Mouse (Mus musculus) midbrain, embryonic 11.5 days (tissue): ENCODE results near the gene Raf1. TPM values are rescaled to one million over a fixed set of nuclear protein-coding genes. Genes with fewer than 3 reads are reported as not detected.

ENCODE experiments used
- ATAC-seq: fragments of 200-750 bp; cut with Nextera tagmentation; 2 replicates; pipeline ENCODE4 v1.8.0; 2017; ENCODE audit warnings: moderate TSS enrichment, moderate library complexity; ENCODE audit not compliant: low FRiP score
- DNase-seq: peaks from one replicate; pipeline ENCODE4 v3.0.0; 2015; ENCODE audit warnings: low spot score; ENCODE audit errors: missing footprints
- H3K27ac ChIP-seq: fragments of 300-500 bp; sonication (generic); 2 replicates; pipeline ENCODE4 v1.5.1; 2014; ENCODE audit warnings: low read depth, low read length
- H3K27me3 ChIP-seq: fragments of 300-500 bp; sonication (generic); 2 replicates; pipeline ENCODE4 v1.6.1; 2014; ENCODE audit warnings: mild to moderate bottlenecking, low read length, moderate library complexity, mixed read lengths; ENCODE audit not compliant: control insufficient read depth, insufficient read depth
- H3K36me3 ChIP-seq: fragments of 300-500 bp; sonication (generic); 2 replicates; pipeline ENCODE4 v1.6.1; 2014; ENCODE audit warnings: mild to moderate bottlenecking, low read length, moderate library complexity, mixed read lengths; ENCODE audit not compliant: control insufficient read depth, insufficient read depth
- H3K4me1 ChIP-seq: fragments of 300-500 bp; sonication (generic); 2 replicates; pipeline ENCODE4 v1.6.1; 2014; ENCODE audit warnings: low read length; ENCODE audit not compliant: control insufficient read depth, insufficient read depth
- H3K4me2 ChIP-seq: fragments of 300-500 bp; sonication (generic); 2 replicates; pipeline ENCODE4 v1.6.1; 2014; ENCODE audit warnings: mild to moderate bottlenecking, moderate library complexity
- H3K4me3 ChIP-seq: fragments of 300-500 bp; sonication (generic); 2 replicates; pipeline ENCODE4 v1.5.1; 2014; ENCODE audit warnings: low read depth, low read length
- H3K9ac ChIP-seq: fragments of 300-500 bp; sonication (generic); 2 replicates; pipeline ENCODE4 v1.6.1; 2014; ENCODE audit warnings: low read length
- H3K9me3 ChIP-seq: fragments of 300-500 bp; sonication (generic); 2 replicates; pipeline ENCODE4 v1.6.1; 2016; ENCODE audit warnings: low read length; ENCODE audit not compliant: control insufficient read depth
- WGBS: fragments of 180-500 bp; shearing (Covaris S2); extraction: QIAGEN DNeasy Blood & Tissue Kit; methylation state at CpG from one replicate; pipeline ENCODE4 v1.1.7; 2014; 5-methylcytosine and 5-hydroxymethylcytosine counted together
- polyA plus RNA-seq: library from polyadenylated mRNA; unstranded; fragments of >200 nt; fragmentation: Nextera tagmentation; extraction: Ambion mirVana; gene quantifications from 2 replicates; pipeline ENCODE4 v1.2.1, GENCODE M21; 2014

Raf1 gene
- polyA plus RNA-seq: 141 and 146 TPM in 2 replicates

- Histone ChIP-seq H3K27me3 (no peaks in the 10 kb centered on the region), H3K9ac (peak within 1 kb of the TSS; percentile 100), H3K4me3 (peak within 1 kb of the TSS; percentile 97), H3K4me1 (peaks cover 8% of the 10 kb centered on the region; the same call in 1 of the 2 replicates), H3K9me3 (no peaks in the 10 kb centered on the region), H3K36me3 (no peaks in the 10 kb centered on the region), H3K4me2 (peak within 1 kb of the TSS; percentile 52), H3K27ac (peak within 1 kb of the TSS; percentile 95)
- WGBS: 1% methylated on average over 50 of the region's 51 CpGs
- peak; percentile 100 for DNase-seq
- peak; percentile 99 for ATAC-seq
Observed at GRCm38 (mm10) chr6:115676452-115677128, at the start of gene Raf1. TSS of gene Raf1 (minus strand) at chr6:115676635.

GRCm38 (mm10) chr6:115722246-115722645, 45.8 kb upstream of the Raf1 start:
- WGBS: 86% methylated on average over 5 of the region's 5 CpGs
- no peak overlapping the region for H3K27ac ChIP-seq
- no peak overlapping the region for H3K4me3 ChIP-seq
- no peak overlapping the region for H3K9ac ChIP-seq
- no peak overlapping the region for H3K4me2 ChIP-seq
- ATAC-seq (no peak), DNase-seq (peak; percentile 81)
- no peaks in the 10 kb centered on the region for H3K9me3 ChIP-seq
- H3K27me3 ChIP-seq: no peaks in the 10 kb centered on the region
- peaks cover 2% of the 10 kb centered on the region for H3K4me1 ChIP-seq
- no peaks in the 10 kb centered on the region for H3K36me3 ChIP-seq

- peak; percentile 94 for DNase-seq
- no peak overlapping the region; the same call in 1 of the 2 replicates for H3K9ac ChIP-seq
- 1% methylated on average over 15 of the region's 15 CpGs for WGBS
Observed at GRCm38 (mm10) chr6:115717715-115718558, 41.5 kb upstream of the Raf1 start.

GRCm38 (mm10) chr6:115717101-115717652, 40.7 kb upstream of the Raf1 start:
- 18% methylated on average over 8 of the region's 8 CpGs for WGBS

More at GRCm38 (mm10) chr6:115717715-115718558, 41.5 kb upstream of the Raf1 start:
- Histone ChIP-seq H3K4me1 (peaks cover 5% of the 10 kb centered on the region), H3K4me2 (peak overlapping the region; percentile 36), H3K9me3 (no peaks in the 10 kb centered on the region), H3K4me3 (0 out of 2 replicates have a peak overlapping the region, but pooled peaks have one; percentile 8), H3K27ac (no peak overlapping the region), H3K36me3 (no peaks in the 10 kb centered on the region), H3K27me3 (no peaks in the 10 kb centered on the region)
- ATAC-seq: peak; percentile 94

GRCm38 (mm10) chr6:115711261-115711660, 34.8 kb upstream of the Raf1 start:
- no peak overlapping the region for H3K4me2 ChIP-seq
- no peaks in the 10 kb centered on the region for H3K9me3 ChIP-seq
- no peaks in the 10 kb centered on the region for H3K4me1 ChIP-seq
- H3K9ac ChIP-seq: no peak overlapping the region
- H3K4me3 ChIP-seq: no peak overlapping the region
- no peak overlapping the region for H3K27ac ChIP-seq
- no peak for ATAC-seq
- 84% methylated on average over 2 of the region's 3 CpGs for WGBS
- DNase-seq: peak; percentile 47
- no peaks in the 10 kb centered on the region for H3K36me3 ChIP-seq
- no peaks in the 10 kb centered on the region for H3K27me3 ChIP-seq

More at GRCm38 (mm10) chr6:115717101-115717652, 40.7 kb upstream of the Raf1 start:
- no peak overlapping the region for H3K27ac ChIP-seq
- peak overlapping the region; percentile 36 for H3K4me2 ChIP-seq
- H3K9me3 ChIP-seq: no peaks in the 10 kb centered on the region
- H3K9ac ChIP-seq: peak overlapping the region; percentile 24; the same call in 1 of the 2 replicates
- ATAC-seq (peak; percentile 45; the same call in 1 of the 2 replicates), DNase-seq (peak; percentile 88)
- H3K4me1 ChIP-seq: peaks cover 5% of the 10 kb centered on the region
- no peaks in the 10 kb centered on the region for H3K36me3 ChIP-seq
- H3K27me3 ChIP-seq: no peaks in the 10 kb centered on the region
- no peak overlapping the region for H3K4me3 ChIP-seq

GRCm38 (mm10) chr6:115702901-115703300, 26.5 kb upstream of the Raf1 start:
- 78% methylated on average over 5 of the region's 5 CpGs for WGBS
- peak; percentile 4 for DNase-seq
- Histone ChIP-seq H3K4me2 (no peak overlapping the region), H3K27ac (no peak overlapping the region), H3K9me3 (no peaks in the 10 kb centered on the region), H3K36me3 (no peaks in the 10 kb centered on the region), H3K4me1 (peaks cover 3% of the 10 kb centered on the region; the same call in 1 of the 2 replicates), H3K4me3 (no peak overlapping the region), H3K9ac (no peak overlapping the region), H3K27me3 (no peaks in the 10 kb centered on the region)
- ATAC-seq: no peak

- peaks cover 5% of the 10 kb centered on the region; the same call in 1 of the 2 replicates for H3K4me1 ChIP-seq
- ATAC-seq (no peak), DNase-seq (peak; percentile 75)
- H3K4me2 ChIP-seq: no peak overlapping the region
- 45% methylated on average over 11 of the region's 11 CpGs for WGBS
- H3K9ac ChIP-seq: no peak overlapping the region
- H3K27me3 ChIP-seq: no peaks in the 10 kb centered on the region
- no peak overlapping the region for H3K4me3 ChIP-seq
- no peaks in the 10 kb centered on the region for H3K36me3 ChIP-seq
- H3K9me3 ChIP-seq: no peaks in the 10 kb centered on the region
- no peak overlapping the region for H3K27ac ChIP-seq
Observed at GRCm38 (mm10) chr6:115701302-115701701, 24.9 kb upstream of the Raf1 start.

GRCm38 (mm10) chr6:115700778-115701177, 24.3 kb upstream of the Raf1 start:
- Histone ChIP-seq H3K4me3 (no peak overlapping the region), H3K36me3 (no peaks in the 10 kb centered on the region), H3K27me3 (no peaks in the 10 kb centered on the region), H3K9ac (no peak overlapping the region), H3K27ac (no peak overlapping the region), H3K4me1 (peaks cover 5% of the 10 kb centered on the region; the same call in 1 of the 2 replicates), H3K9me3 (no peaks in the 10 kb centered on the region), H3K4me2 (no peak overlapping the region)
- 94% methylated on average over 1 of the region's 1 CpGs for WGBS
- DNase-seq (peak; percentile 10), ATAC-seq (no peak)
